Mouse (Mus musculus) liver, adult 2 months (tissue): Measurements from ENCODE around the gene Atxn2l. TPM values are rescaled to one million over a fixed set of nuclear protein-coding genes. Genes with fewer than 3 reads are reported as not detected.

Source experiments
- DNase-seq: peaks from one replicate; pipeline ENCODE4 v3.0.0-alpha.2; 2011; ENCODE audit warnings: low read depth, low spot score; ENCODE audit errors: extremely low read depth
- H3K27ac ChIP-seq: fragments of 200-500 bp; replicated peaks from 2 replicates; pipeline ENCODE4 v1.5.1; 2012; ENCODE audit warnings: low read depth, mild to moderate bottlenecking, control low read depth, inconsistent platforms, low read length; ENCODE audit not compliant: insufficient read depth
- H3K27me3 ChIP-seq: fragments of 200-500 bp; 2 replicates; pipeline ENCODE4 v1.6.1; 2012; ENCODE audit warnings: mild to moderate bottlenecking, moderate library complexity, low read length, inconsistent platforms; ENCODE audit not compliant: control insufficient read depth, insufficient read depth
- H3K36me3 ChIP-seq: fragments of 200-500 bp; 2 replicates; pipeline ENCODE4 v1.6.1; 2012; ENCODE audit warnings: low read length, inconsistent platforms; ENCODE audit not compliant: control insufficient read depth, insufficient read depth
- H3K4me1 ChIP-seq: fragments of 200-500 bp; 2 replicates; pipeline ENCODE4 v1.6.1; 2011; ENCODE audit warnings: low read length; ENCODE audit not compliant: control insufficient read depth, insufficient read depth
- H3K4me3 ChIP-seq: fragments of 200-500 bp; 2 replicates; pipeline ENCODE4 v1.5.1; 2011; ENCODE audit warnings: low read depth, mild to moderate bottlenecking, control low read depth, low read length, moderate library complexity; ENCODE audit not compliant: insufficient read depth
- H3K79me2 ChIP-seq: fragments of 200-500 bp; 2 replicates; pipeline ENCODE4 v1.6.1; 2012; ENCODE audit warnings: inconsistent platforms, mild to moderate bottlenecking, low read length, moderate library complexity; ENCODE audit not compliant: control insufficient read depth, insufficient read depth
- H3K9ac ChIP-seq: fragments of 200-500 bp; 2 replicates; pipeline ENCODE4 v1.6.1; 2012; ENCODE audit warnings: low read depth, mild to moderate bottlenecking, control low read depth, inconsistent platforms, low read length
- CTCF ChIP-seq: fragments of 200-500 bp; IDR thresholded peaks from 2 replicates; pipeline ENCODE4 v1.5.1; 2011; ENCODE audit warnings: low read depth, low read length, control low read depth
- POLR2A ChIP-seq: fragments of 200-500 bp; IDR thresholded peaks from 2 replicates; pipeline ENCODE4 v1.6.1; 2011; ENCODE audit warnings: low read length, control low read depth; ENCODE audit not compliant: insufficient read depth; ENCODE audit errors: extremely low read depth
- WGBS: fragments of 180-500 bp; shearing (Covaris S2); methylation state at CpG from one replicate; pipeline ENCODE4 v1.1.7; 2018; 5-methylcytosine and 5-hydroxymethylcytosine counted together
- polyA plus RNA-seq: library from polyadenylated mRNA; depleted of rRNA; stranded (reverse); fragments of >200 nt; gene quantifications from 2 replicates; pipeline ENCODE4 v1.2.3, GENCODE M21; 2012; rRNA removed
- total RNA-seq: library from RNA; depleted of rRNA; stranded (reverse); fragments of >200 nt; gene quantifications from 2 replicates; pipeline ENCODE4 v1.2.3, GENCODE M21; 2014; rRNA removed

Gene Atxn2l
- total and polyA plus RNA-seq, 2 experiments = 4.6 to 81.3 TPM

- WGBS = 97% methylated on average over 15 of the region's 15 CpGs
- H3K79me2 ChIP-seq = no peaks in the 10 kb centered on the region
- TF ChIP-seq POLR2A (no peak), CTCF (no peak)
- peaks cover 14% of the 10 kb centered on the region for H3K36me3 ChIP-seq
- H3K4me1 ChIP-seq = no peaks in the 10 kb centered on the region
- H3K27me3 ChIP-seq = no peaks in the 10 kb centered on the region
- no peak overlapping the region for H3K9ac ChIP-seq
- no peak overlapping the region for H3K4me3 ChIP-seq
- no peak for DNase-seq
- no peak overlapping the region for H3K27ac ChIP-seq
Measured at GRCm38 (mm10) chr7:126445104-126445815, 58.0 kb downstream of the Atxn2l start.

- H3K27ac ChIP-seq = no peak overlapping the region
- H3K9ac ChIP-seq = no peak overlapping the region
- H3K36me3 ChIP-seq = peaks cover 14% of the 10 kb centered on the region
- WGBS = 98% methylated on average over 9 of the region's 9 CpGs
- H3K4me1 ChIP-seq = no peaks in the 10 kb centered on the region
- H3K27me3 ChIP-seq = no peaks in the 10 kb centered on the region
- no peaks in the 10 kb centered on the region for H3K79me2 ChIP-seq
- no peak for DNase-seq
- TF ChIP-seq CTCF (no peak), POLR2A (no peak)
- H3K4me3 ChIP-seq = no peak overlapping the region
Measured at GRCm38 (mm10) chr7:126444536-126444935, 58.7 kb downstream of the Atxn2l start.

DNA sequence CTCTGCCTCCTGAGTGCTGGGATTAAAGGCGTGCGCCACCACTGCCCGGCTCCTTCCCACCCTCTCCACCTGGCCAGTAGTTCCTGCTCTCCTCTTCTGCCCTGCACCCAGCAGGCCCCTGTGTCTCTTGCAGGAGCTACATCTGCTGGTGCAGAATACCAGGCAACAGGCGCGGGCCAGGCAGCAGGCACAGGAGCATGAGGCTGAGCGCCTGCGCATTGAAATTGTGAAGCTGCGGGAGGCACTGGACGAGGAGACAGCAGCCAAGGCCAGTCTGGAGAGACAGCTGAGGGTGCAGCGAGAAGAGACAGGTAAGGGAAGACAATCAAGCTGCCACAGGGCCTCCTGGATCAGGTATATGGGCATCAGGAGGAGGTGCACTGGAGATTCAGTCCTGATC, 59.2 kb downstream of the Atxn2l start:
- no peak overlapping the region for H3K27ac ChIP-seq
- no peak overlapping the region for H3K4me3 ChIP-seq
- DNase-seq = no peak
- H3K27me3 ChIP-seq = no peaks in the 10 kb centered on the region
- no peak overlapping the region for H3K9ac ChIP-seq
- 97% methylated on average over 10 of the region's 10 CpGs for WGBS
- no peaks in the 10 kb centered on the region for H3K4me1 ChIP-seq
- TF ChIP-seq CTCF (no peak), POLR2A (no peak)
- no peaks in the 10 kb centered on the region for H3K79me2 ChIP-seq
- peaks cover 14% of the 10 kb centered on the region for H3K36me3 ChIP-seq

Other genes starting within 250 kb of the Atxn2l start
- 12.2 and 13.5 TPM in 2 replicates for gene Sbk1, start 230.8 kb downstream of the Atxn2l start, total RNA-seq
- 17.1 and 21.6 TPM in 2 replicates for gene Sbk1, start 230.8 kb downstream of the Atxn2l start, polyA plus RNA-seq
- gene Lat, start 133.9 kb downstream of the Atxn2l start, total RNA-seq = 0.46 and 1.3 TPM in 2 replicates
- gene Lat, start 133.9 kb downstream of the Atxn2l start, polyA plus RNA-seq = 1.4 TPM in 2 replicates
- gene Spns1, start 126.0 kb downstream of the Atxn2l start, total RNA-seq = 14.5 and 28.4 TPM in 2 replicates
- gene Spns1, start 126.0 kb downstream of the Atxn2l start, polyA plus RNA-seq = 62.8 and 74.8 TPM in 2 replicates
- gene Nfatc2ip, start 106.7 kb downstream of the Atxn2l start, total RNA-seq = 1.3 and 1.7 TPM in 2 replicates
- 2.1 and 2.8 TPM in 2 replicates for gene Nfatc2ip, start 106.7 kb downstream of the Atxn2l start, polyA plus RNA-seq
- 0.18 and 0.87 TPM in 2 replicates for gene Cd19, start 88.5 kb downstream of the Atxn2l start, total RNA-seq
- 0.47 and 1.7 TPM in 2 replicates for gene Cd19, start 88.5 kb downstream of the Atxn2l start, polyA plus RNA-seq
- 6.5 and 8.6 TPM in 2 replicates for gene Rabep2, start 74.7 kb downstream of the Atxn2l start, total RNA-seq
- 9.8 and 15.1 TPM in 2 replicates for gene Rabep2, start 74.7 kb downstream of the Atxn2l start, polyA plus RNA-seq
- gene Atp2a1, start 40.3 kb downstream of the Atxn2l start, total RNA-seq = 5.0 TPM in 1 of 2 replicates, not detected in the other
- gene Atp2a1, start 40.3 kb downstream of the Atxn2l start, polyA plus RNA-seq = 0.21 and 0.34 TPM in 2 replicates
- 4.6 and 7.7 TPM in 2 replicates for gene Sh2b1, start 28.0 kb downstream of the Atxn2l start, total RNA-seq
- 36.2 and 43.1 TPM in 2 replicates for gene Sh2b1, start 28.0 kb downstream of the Atxn2l start, polyA plus RNA-seq
- gene Tufm, start 16.1 kb downstream of the Atxn2l start, total RNA-seq = 90.8 and 94.4 TPM in 2 replicates
- 163 TPM in 2 replicates for gene Tufm, start 16.1 kb downstream of the Atxn2l start, polyA plus RNA-seq
- gene Eif3c, start 63.0 kb upstream of the Atxn2l start, total RNA-seq = 79.4 and 85.6 TPM in 2 replicates
- gene Eif3c, start 63.0 kb upstream of the Atxn2l start, polyA plus RNA-seq = 54.2 and 64.1 TPM in 2 replicates
- gene Apobr, start 81.5 kb upstream of the Atxn2l start, total RNA-seq = 0.74 and 1.6 TPM in 2 replicates
- gene Apobr, start 81.5 kb upstream of the Atxn2l start, polyA plus RNA-seq = 0.58 and 1.0 TPM in 2 replicates
- gene Cln3, start 82.4 kb upstream of the Atxn2l start, total RNA-seq = 7.1 and 9.5 TPM in 2 replicates
- 40.9 and 57.0 TPM in 2 replicates for gene Cln3, start 82.4 kb upstream of the Atxn2l start, polyA plus RNA-seq
- gene Il27, start 91.5 kb upstream of the Atxn2l start, total RNA-seq = not detected in 2 replicates
- gene Il27, start 91.5 kb upstream of the Atxn2l start, polyA plus RNA-seq = 0.31 TPM in 1 of 2 replicates, not detected in the other
- gene Nupr1, start 127.4 kb upstream of the Atxn2l start, total RNA-seq = 3.0 and 3.2 TPM in 2 replicates
- gene Nupr1, start 127.4 kb upstream of the Atxn2l start, polyA plus RNA-seq = 1.2 TPM in 2 replicates
- gene Sgf29, start 145.9 kb upstream of the Atxn2l start, total RNA-seq = 7.7 and 10.7 TPM in 2 replicates
- 34.7 and 54.2 TPM in 2 replicates for gene Sgf29, start 145.9 kb upstream of the Atxn2l start, polyA plus RNA-seq
- 661 and 727 TPM in 2 replicates for gene Sult1a1, start 173.0 kb upstream of the Atxn2l start, total RNA-seq
- 566 and 586 TPM in 2 replicates for gene Sult1a1, start 173.0 kb upstream of the Atxn2l start, polyA plus RNA-seq
- gene Bola2, start 192.0 kb upstream of the Atxn2l start, total RNA-seq = 15.6 and 20.5 TPM in 2 replicates
- gene Bola2, start 192.0 kb upstream of the Atxn2l start, polyA plus RNA-seq = 35.6 and 37.7 TPM in 2 replicates
- 4.1 and 4.6 TPM in 2 replicates for gene Slx1b, start 192.3 kb upstream of the Atxn2l start, total RNA-seq
- 11.3 and 15.4 TPM in 2 replicates for gene Slx1b, start 192.3 kb upstream of the Atxn2l start, polyA plus RNA-seq
- 7.7 and 9.0 TPM in 2 replicates for gene Coro1a, start 204.3 kb upstream of the Atxn2l start, total RNA-seq
- gene Coro1a, start 204.3 kb upstream of the Atxn2l start, polyA plus RNA-seq = 10.6 and 22.7 TPM in 2 replicates